Mouse (Mus musculus) heart, postnatal 4 days (tissue): Measurements from ENCODE around the gene 1810037I17Rik. TPM values are rescaled to one million over a fixed set of nuclear protein-coding genes. Genes with fewer than 3 reads are reported as not detected.

Source experiments
- DNase-seq: peaks from one replicate; pipeline ENCODE4 v3.0.0; 2021
- total RNA-seq, 2 experiments: library from RNA; stranded (reverse); gene quantifications; 2 replicates each; pipeline ENCODE4 v1.2.3; 2021

Gene 1810037I17Rik
- 10 to 100 TPM; 95.1 to 95.6 TPM for total RNA-seq

DNA sequence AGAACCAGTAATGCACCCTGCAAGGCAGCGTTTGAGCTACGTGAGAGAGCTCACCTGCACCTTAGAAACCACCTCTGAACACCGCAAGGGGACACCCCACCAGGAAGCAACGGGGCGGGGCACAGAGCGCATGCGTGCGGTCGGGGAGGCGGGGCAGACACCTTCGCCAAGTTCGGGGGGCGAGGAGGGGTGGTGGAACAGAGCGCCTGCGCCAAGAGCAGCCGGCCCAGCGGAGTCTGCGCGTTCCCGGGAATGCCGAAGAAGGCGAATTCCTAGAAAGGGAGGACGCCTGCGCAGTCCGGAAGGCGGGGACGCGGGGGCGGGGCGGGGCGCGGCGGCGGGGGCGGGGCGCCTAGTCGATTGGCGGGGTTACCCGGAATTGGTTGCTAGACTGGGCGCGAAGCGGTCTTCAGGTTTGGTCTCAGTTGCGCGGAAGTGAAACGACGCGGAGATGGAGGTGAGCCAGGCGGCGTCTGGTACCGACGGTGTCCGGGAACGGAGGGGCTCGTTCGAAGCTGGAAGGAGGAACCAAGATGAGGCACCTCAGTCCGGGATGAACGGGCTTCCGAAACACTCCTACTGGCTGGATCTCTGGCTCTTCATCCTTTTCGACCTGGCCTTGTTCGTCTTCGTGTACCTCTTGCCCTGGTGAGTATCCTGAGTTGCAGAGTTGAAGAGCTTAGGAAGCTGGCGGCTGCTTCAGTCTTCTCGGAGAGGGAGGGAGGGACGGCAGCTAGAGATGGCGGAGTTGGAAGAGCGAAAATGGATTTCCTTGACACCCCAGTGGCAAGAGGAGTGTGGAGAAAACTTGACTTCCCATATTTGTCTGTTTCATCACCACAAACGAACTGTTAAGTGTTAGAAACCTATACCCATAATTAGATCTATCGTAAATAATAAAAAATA is at the start of gene 1810037I17Rik:
TSS of gene 1810037I17Rik (plus strand) at position 195 of the 906 bp plus-strand sequence.
- DNase-seq, result peak; percentile 99

DNA sequence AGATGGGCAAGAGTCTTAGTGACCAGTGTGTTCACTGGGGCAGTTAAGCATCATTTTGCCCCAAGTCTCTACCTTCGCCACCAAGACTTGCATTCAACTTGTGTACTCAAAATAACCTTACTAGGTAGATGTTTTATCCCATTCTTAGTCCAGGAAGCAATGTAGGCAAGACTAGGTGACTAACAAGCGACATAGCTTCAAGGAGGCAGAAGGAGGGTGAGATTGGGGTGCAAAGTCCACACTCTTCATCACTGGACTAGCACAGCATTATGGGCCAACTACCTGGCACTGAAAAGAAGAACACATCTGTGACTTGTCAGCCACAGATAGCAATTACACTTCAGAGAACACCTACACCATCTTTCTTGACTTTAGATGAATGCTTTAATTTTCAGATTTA is 47.1 kb upstream of the 1810037I17Rik start:
- no peak for DNase-seq

- DNase-seq, result no peak
These were observed 46.5 kb upstream of the 1810037I17Rik start for GRCm38 (mm10) chr3:122877543-122877942.

DNA sequence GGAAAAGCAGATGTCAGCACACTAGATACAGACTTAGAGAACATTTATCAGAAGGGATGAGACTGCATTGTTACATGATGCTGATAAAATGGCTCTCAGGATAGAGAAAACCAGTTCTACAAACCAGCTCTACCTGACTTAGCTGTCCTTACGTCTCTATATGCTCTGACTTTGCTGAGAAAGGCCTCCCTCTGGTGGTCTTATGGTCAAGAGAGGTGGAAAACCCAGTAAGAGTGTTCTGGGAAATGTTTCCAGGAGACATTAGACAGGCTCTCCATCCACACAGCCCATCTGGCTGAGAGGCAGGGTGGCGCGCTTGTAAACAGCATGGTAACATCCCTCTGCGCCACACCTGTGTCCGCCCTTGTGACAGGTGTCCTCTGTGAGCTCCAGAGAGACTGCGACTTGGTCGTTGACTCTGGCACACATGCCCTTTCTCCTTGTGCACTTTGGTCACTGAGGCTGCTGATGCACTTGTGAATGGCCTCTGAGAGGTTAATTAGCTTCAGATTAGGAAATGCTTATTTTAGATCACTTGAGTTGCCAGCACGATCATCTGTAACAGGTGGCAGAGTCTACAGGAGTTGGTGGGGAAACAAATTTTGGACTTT is 45.2 kb upstream of the 1810037I17Rik start:
- DNase-seq, result no peak

DNA sequence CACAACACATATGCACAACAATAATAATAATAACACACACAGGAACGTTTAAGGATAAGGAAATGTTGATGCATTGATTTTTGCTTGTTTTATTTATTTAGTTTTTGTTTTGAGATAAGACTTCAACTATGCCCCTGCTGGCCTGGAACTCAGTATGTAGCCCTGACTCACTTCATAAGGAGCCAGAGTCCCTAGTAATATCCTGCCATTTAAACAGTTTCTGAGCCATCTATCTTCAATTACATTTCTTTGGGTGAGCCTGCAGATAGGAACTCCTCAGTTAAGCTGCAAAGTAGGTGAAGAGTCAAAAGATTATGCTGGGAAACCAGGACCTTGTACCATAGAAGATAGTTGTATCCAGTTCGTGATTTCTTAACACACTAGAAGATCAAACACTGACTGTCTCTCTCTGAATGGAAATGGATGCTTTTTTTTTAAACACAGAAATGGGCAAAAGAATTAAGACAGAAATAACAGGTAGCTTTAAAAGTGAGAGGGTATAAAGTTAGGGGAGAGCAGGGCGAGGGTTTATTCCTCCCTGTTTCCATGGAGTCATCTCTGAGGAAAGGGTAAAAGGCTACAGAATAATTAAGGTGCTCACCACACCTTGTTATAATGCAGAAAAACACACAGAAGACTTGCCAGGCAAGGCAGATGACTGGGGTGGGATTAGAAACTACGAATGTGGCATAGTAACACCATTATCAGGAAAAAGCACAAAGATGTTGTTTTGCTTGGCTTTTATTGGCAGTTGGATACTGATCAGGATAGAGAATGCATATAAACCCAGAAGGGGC is 36.3 kb upstream of the 1810037I17Rik start:
- DNase-seq, result no peak

GRCm38 (mm10) chr3:122888371-122888819 is 35.6 kb upstream of the 1810037I17Rik start:
- no peak for DNase-seq

- no peak for DNase-seq
These were observed 29.2 kb upstream of the 1810037I17Rik start, which contains the start of gene Fabp2 for GRCm38 (mm10) chr3:122894772-122895171. Fabp2 (plus strand) TSS chr3:122895072.

DNA sequence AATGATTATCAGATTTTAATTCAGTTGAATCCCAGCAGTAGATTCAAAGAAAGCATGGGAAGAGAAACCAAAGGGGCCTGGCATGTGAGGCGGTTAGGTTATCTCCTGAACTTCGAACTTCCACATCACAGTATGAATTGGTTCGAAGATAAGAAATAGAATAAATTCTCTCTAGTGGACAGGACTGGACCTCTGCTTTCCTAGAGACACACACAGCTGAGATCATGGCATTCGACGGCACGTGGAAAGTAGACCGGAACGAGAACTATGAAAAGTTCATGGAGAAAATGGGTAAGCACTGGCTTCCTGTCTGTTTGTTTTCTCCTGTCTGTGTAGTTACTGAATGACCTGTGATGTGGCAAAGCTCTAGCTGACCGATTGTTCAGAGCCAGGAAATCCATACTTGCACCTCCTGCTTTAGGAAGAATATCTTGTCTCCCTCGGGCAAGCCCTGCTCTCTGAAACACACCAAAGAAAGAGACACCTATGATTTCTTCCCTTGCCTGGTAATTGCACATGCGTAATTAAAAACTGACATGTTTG is 28.7 kb upstream of the 1810037I17Rik start:
- no peak for DNase-seq

DNA sequence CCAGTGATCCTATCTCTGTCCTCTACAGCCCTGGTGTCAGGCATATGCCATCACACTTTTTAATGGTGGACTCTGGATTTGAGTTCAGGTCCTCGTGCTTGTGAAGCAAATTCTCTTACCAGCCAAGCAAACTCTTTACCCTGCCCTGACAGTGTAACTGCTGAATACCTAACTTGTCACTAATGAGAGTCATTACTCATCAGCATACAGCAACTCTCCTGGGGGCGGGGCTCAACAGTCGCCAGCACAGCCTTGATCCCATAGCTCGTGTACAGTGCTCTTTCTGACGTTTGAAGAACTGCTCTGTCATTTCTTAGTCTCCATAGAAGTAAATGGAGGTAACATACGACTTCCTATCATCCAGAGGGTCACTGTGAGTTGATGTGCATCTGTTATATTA is 25.7 kb upstream of the 1810037I17Rik start:
- no peak for DNase-seq

DNA sequence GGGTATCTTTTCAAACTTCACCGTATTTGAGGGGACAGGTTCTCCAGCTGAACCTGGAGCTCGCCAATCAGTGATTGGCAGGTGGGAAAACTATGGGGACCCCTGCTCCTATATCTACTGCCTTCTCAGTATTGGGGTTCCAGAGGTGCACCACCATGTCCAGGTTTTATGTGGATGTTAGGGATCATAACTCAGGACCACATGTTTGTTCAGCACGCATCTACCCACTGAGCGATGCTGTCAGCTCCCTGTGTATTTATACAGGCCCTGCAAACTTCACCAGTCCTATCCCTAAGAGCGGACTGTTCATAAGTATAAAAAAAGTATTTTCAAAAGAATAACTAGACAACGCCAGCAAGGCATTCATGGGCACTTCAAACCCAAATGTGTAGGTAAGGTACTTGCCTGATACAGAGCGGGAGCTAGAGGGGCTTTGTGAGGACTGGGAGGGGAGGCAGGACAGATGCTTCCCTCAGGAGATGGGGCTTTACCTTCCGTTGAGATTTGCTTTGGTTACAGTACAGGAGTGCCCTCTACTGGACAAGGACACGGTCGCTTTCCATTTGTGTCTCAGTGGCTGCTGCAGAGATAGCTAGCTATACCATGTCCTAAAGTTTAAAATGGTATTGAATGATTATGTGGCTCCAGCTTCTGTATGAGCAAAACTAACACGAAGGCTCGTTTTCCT is 20.1 kb upstream of the 1810037I17Rik start:
- DNase-seq, result peak; percentile 60

DNA sequence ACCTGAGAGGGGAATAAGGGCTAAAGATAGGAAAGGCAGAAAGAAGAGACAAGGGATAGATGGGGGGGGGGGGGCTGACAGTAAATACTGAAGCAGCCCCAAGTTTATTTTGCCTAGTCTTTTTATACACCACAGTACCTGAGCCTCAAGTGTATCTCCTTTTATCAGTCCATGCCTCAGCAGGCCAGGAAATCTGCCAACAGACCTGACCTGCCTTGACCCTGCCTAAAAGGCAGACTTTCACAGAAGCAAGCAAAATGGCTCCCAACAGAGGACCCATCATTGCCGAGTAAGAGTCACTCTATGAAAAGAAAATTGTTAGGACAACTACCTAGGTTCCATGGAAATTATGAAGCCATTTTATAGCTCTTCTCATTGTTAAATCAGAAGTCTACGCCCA is 16.2 kb upstream of the 1810037I17Rik start:
- DNase-seq, result no peak

- no peak for DNase-seq
These were observed 8.5 kb upstream of the 1810037I17Rik start for GRCm38 (mm10) chr3:122915493-122915892.

DNA sequence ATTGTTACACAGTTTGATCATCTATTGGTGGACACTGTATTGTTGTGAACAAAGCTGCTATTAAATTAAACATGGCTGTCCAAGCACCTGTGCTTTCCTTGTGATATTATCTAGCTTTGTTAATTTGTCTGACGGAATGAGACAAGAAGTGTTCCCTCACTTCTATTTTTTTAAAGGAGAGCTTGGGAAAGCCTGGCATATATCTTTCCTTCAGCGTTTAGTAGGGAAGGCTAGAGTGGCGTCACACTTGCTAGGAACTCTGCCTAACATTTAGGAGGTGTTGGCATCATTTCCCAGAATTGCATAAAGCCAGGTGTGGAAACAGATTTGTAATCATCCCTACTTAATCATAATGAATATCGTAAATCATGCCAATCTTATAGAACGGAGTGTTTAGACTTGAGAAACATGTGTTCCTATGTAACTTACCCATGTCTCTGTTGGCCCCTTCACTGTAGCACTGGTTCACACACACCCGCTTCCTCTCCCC is 7.8 kb upstream of the 1810037I17Rik start:
- DNase-seq, result no peak

- no peak for DNase-seq
These were observed 5.3 kb upstream of the 1810037I17Rik start for GRCm38 (mm10) chr3:122918672-122919071.

DNA sequence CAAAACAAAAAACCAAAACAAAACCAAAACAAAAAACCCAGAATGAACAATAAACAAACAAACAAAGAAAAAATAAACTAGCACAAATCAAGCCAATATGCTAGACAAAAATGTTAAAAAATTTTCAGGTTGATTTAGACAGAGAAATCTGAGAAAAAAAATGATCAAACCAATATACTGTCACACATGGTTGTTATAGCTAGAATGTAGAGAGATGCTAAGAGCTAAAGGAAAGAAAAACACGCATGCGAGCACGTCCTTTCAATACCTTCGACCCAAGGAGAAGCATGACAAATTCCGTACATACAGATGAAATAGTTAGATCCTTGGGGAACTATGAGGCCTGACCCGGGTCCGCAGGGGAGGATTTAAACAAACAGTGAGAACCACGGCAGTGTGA is 4.7 kb upstream of the 1810037I17Rik start, which contains the start of gene Gm10959:
TSS of gene Gm10959 (minus strand) at position 101 of the 400 bp plus-strand sequence.
- DNase-seq, result no peak

- DNase-seq, result no peak
These were observed 3.2 kb upstream of the 1810037I17Rik start for GRCm38 (mm10) chr3:122920572-122921435.

GRCm38 (mm10) chr3:122921676-122922527 is 2.1 kb upstream of the 1810037I17Rik start:
- DNase-seq, result no peak

DNA sequence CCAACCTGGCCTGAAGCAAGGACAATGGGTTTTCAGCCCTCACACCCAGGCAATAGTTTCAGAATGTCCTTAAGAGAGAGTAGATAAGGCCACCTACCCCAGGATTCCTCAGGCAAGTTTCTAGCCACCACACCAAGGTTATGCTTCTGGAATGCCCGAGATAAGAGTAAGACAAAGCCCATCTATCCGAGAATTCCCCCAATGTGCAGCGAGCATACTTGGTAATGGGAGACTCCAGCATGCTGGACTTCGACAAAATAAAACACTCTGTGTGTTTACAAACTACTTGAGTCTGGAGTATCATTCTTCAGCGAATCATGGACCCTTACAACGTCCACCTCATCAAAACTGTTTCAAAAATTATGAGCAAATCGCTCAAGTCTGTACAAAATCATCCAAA is 856 bp upstream of the 1810037I17Rik start:
- no peak for DNase-seq

- DNase-seq, result no peak
These were observed 5.7 kb downstream of the 1810037I17Rik start for GRCm38 (mm10) chr3:122929723-122930122.

DNA sequence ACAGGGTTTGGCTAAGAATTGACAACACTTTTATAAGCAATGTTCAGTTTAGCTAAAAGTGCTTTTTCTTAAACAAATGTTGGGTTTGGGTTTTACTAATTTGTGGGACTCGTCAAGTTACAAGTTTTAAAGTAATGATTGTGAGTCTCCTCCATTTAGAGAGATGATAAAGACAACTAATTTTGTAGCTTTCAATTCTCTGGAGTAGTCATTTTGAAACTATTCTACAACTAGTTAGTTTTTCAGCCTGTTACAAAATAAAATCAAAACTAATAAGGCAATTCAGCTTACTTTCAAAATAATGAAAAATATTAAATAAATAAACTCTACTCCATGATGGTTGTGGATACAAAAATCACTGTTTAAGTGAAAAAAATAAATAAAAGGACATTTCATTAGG is 8.5 kb downstream of the 1810037I17Rik start:
- DNase-seq, result no peak
